Mouse (Mus musculus) forebrain, embryonic 10.5 days (tissue): Measurements from ENCODE around the gene Irf8. TPM values are rescaled to one million over a fixed set of nuclear protein-coding genes. Genes with fewer than 3 reads are reported as not detected.
"Not testable (repeated sequence)": the region's sequence is repeated elsewhere in the genome, so short reads cannot be mapped to it uniquely, and the experiment has no call there.

ENCODE experiments used
- DNase-seq: peaks from one replicate; pipeline ENCODE4 v3.0.0-alpha.2; 2017; ENCODE audit warnings: low spot score; ENCODE audit errors: extremely low spot score
- H3K27ac ChIP-seq: fragments of 300-500 bp; sonication (generic); 2 replicates; pipeline ENCODE4 v1.5.1; 2016; ENCODE audit warnings: mild to moderate bottlenecking
- H3K27me3 ChIP-seq: fragments of 300-500 bp; sonication (generic); 2 replicates; pipeline ENCODE4 v1.6.1; 2016; ENCODE audit warnings: mild to moderate bottlenecking; ENCODE audit not compliant: poor library complexity, severe bottlenecking
- H3K36me3 ChIP-seq: fragments of 300-500 bp; sonication (generic); replicated peaks from 2 replicates; pipeline ENCODE4 v1.6.1; 2016; ENCODE audit warnings: mild to moderate bottlenecking, moderate library complexity
- H3K4me1 ChIP-seq: fragments of 300-500 bp; sonication (generic); 2 replicates; pipeline ENCODE4 v1.6.1; 2016
- H3K4me3 ChIP-seq: fragments of 300-500 bp; sonication (generic); 2 replicates; pipeline ENCODE4 v1.5.1; 2016; ENCODE audit warnings: mild to moderate bottlenecking, moderate library complexity
- H3K9me3 ChIP-seq: fragments of 300-500 bp; sonication (generic); 2 replicates; pipeline ENCODE4 v1.6.1; 2016; ENCODE audit warnings: mild to moderate bottlenecking, moderate library complexity
- WGBS: fragments of 180-500 bp; shearing (Covaris S2); methylation state at CpG from one replicate; pipeline ENCODE4 v1.1.7; 2016; 5-methylcytosine and 5-hydroxymethylcytosine counted together
- polyA plus RNA-seq: library from polyadenylated mRNA; unstranded; fragments of >200 nt; fragmentation: Nextera tagmentation; extraction: Ambion mirVana; gene quantifications from 2 replicates; pipeline ENCODE4 v1.2.1, GENCODE M21; 2016

The Irf8 gene
- polyA plus RNA-seq, 1 experiment from 2014 or later, result 4.5 TPM

- Histone ChIP-seq H3K4me3 (no peak overlapping the region), H3K27me3 (peaks cover 4% of the 10 kb centered on the region; the same call in 1 of the 2 replicates), H3K9me3 (no peaks in the 10 kb centered on the region), H3K36me3 (no peaks in the 10 kb centered on the region), H3K27ac (no peak overlapping the region), H3K4me1 (no peaks in the 10 kb centered on the region)
- WGBS, result 89% methylated on average over 15 of the region's 15 CpGs
- DNase-seq, result no peak
These were observed 56.6 kb downstream of the Irf8 start for GRCm38 (mm10) chr8:120792710-120793109.

- 54% methylated on average over 9 of the region's 9 CpGs for WGBS
These were observed 59.9 kb downstream of the Irf8 start for GRCm38 (mm10) chr8:120795944-120796635.

GRCm38 (mm10) chr8:120797019-120797727, 61.0 kb downstream of the Irf8 start:
- WGBS, result 86% methylated on average over 9 of the region's 9 CpGs
- peaks cover 30% of the 10 kb centered on the region for H3K27me3 ChIP-seq
- H3K27ac ChIP-seq, result no peak overlapping the region
- peaks cover 9% of the 10 kb centered on the region for H3K4me1 ChIP-seq
- H3K36me3 ChIP-seq, result no peaks in the 10 kb centered on the region
- DNase-seq, result no peak
- H3K4me3 ChIP-seq, result no peak overlapping the region
- no peaks in the 10 kb centered on the region for H3K9me3 ChIP-seq

More at GRCm38 (mm10) chr8:120795944-120796635, 59.9 kb downstream of the Irf8 start:
- Histone ChIP-seq H3K36me3 (no peaks in the 10 kb centered on the region), H3K4me3 (no peak overlapping the region), H3K9me3 (no peaks in the 10 kb centered on the region), H3K27me3 (peaks cover 19% of the 10 kb centered on the region), H3K27ac (no peak overlapping the region), H3K4me1 (peaks cover 9% of the 10 kb centered on the region)
- peak; percentile 83 for DNase-seq

DNA sequence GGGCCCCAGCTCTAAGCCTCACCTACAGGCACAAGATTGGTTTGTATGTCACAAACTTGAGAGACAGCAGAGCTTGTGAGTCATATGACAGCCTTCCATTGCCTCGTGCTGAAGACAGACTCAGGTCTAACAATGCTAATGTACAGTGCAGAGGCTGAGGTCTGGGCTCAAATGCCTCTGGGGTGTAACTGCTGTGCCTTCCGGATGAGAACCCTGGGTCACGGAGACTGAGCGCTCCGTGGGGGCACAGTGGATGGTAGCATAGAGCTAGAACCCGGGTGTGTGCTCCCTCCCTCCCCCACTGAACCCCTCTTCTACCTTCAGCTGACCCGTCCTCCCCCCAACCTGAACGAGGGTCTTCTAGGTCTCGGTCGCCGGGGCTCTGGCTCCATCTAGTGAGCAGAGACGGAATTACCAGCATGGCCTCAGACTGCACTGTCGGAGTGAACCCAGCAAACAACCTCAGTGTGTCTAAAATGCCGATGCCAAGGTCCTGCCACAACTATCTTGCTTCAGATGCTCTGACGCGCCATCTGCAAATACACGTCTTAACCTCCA, 64.2 kb downstream of the Irf8 start:
- H3K27ac ChIP-seq, result no peak overlapping the region

DNA sequence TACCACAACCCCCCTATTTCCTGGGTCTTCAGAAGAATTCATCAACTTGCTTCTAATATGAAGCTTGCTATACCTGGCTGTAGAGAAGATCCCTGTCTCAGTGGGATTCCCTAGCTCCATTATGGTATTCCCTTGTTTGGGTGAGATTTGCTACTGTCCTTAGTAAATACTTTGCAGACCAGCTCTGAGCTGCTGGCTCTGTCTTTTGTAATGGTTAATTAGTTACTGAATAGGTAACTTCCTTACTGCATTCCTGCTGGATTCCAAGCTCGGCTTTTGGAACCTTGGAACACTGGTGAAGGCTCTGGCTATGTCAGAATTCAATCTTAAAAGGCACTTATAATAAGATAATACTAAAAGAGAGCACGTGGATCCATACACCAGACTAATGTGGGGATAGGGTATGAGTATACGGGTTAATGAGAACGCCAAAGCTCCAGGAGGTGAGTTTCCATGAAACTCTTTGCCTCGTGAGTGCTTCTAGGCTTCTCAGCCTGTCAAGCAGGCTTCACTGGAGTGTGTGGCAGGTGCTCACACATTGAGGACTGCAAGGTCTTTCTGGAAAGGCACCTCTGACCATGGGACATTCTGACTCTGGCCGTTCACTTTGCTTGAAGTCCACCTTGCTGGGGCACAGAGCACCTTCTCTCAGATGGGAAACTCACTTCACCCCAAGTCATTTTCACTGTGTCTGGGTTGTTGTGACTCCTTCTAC, 67.7 kb downstream of the Irf8 start:
- H3K27me3 ChIP-seq, result peaks cover 57% of the 10 kb centered on the region
- not testable (repeated sequence) for DNase-seq, H3K27ac ChIP-seq, H3K9me3 ChIP-seq, H3K4me1 ChIP-seq, H3K4me3 ChIP-seq, H3K36me3 ChIP-seq
- WGBS, result 52% methylated on average over 6 of the region's 6 CpGs

More for the DNA sequence above, 64.2 kb downstream of the Irf8 start:
- peak; percentile 67 for DNase-seq
- 6% methylated on average over 17 of the region's 17 CpGs for whole genome bisulfite sequencing
- H3K9me3 ChIP-seq, result no peaks in the 10 kb centered on the region
- peaks cover 9% of the 10 kb centered on the region for H3K4me1 ChIP-seq
- H3K36me3 ChIP-seq, result no peaks in the 10 kb centered on the region
- peak overlapping the region; percentile 21; the same call in 1 of the 2 replicates for H3K4me3 ChIP-seq
- peaks cover 47% of the 10 kb centered on the region for H3K27me3 ChIP-seq

- peaks cover 12% of the 10 kb centered on the region for H3K4me1 ChIP-seq
- 83% methylated on average over 3 of the region's 3 CpGs for WGBS
- DNase-seq, result no peak
- H3K36me3 ChIP-seq, result no peaks in the 10 kb centered on the region
- peaks cover 57% of the 10 kb centered on the region for H3K27me3 ChIP-seq
- H3K27ac ChIP-seq, result no peak overlapping the region
- no peak overlapping the region for H3K4me3 ChIP-seq
- H3K9me3 ChIP-seq, result no peaks in the 10 kb centered on the region
These were observed 68.6 kb downstream of the Irf8 start for GRCm38 (mm10) chr8:120804741-120805140.

Other genes with a start within 250 kb of the Irf8 start
- gene Gins2, start 147.1 kb upstream of the Irf8 start, polyA plus RNA-seq, result 154 and 158 TPM in 2 replicates
- gene 1190005I06Rik, start 88.7 kb upstream of the Irf8 start, polyA plus RNA-seq, result 2.3 and 2.8 TPM in 2 replicates
- 3.2 and 4.0 TPM in 2 replicates for gene Gm27021, start 68.3 kb upstream of the Irf8 start, polyA plus RNA-seq
- gene Cox4i1, start 68.1 kb upstream of the Irf8 start, polyA plus RNA-seq, result 865 and 885 TPM in 2 replicates
- 379 and 400 TPM in 2 replicates for gene Emc8, start 67.8 kb upstream of the Irf8 start, polyA plus RNA-seq